Mouse (Mus musculus): ENCODE results near the gene Eif4e1b.

Gene Eif4e1b

GRCm38 (mm10) chr13:54783698-54784097 is at the start of gene Eif4e1b:
Gene Eif4e1b, plus strand, starts transcription at chr13:54783998.
- DNase-seq (ENCODE audit: low read depth), result no peak

GRCm38 (mm10) chr13:54736931-54737330 is 46.9 kb upstream of the Eif4e1b start:
- DNase-seq (ENCODE audit: low read depth), result no peak

- no peak for DNase-seq (ENCODE audit: low read depth)
These were observed 46.1 kb upstream of the Eif4e1b start for GRCm38 (mm10) chr13:54737488-54738212.

- DNase-seq (ENCODE audit: low read depth), result no peak
These were observed 45.6 kb upstream of the Eif4e1b start for GRCm38 (mm10) chr13:54738213-54738601.

GRCm38 (mm10) chr13:54746110-54746509 is 37.7 kb upstream of the Eif4e1b start:
- no peak for DNase-seq (ENCODE audit: low read depth)

- no peak for DNase-seq (ENCODE audit: low read depth)
These were observed 36.9 kb upstream of the Eif4e1b start for GRCm38 (mm10) chr13:54746896-54747295.

- no peak for DNase-seq (ENCODE audit: low read depth)
These were observed 35.6 kb upstream of the Eif4e1b start for GRCm38 (mm10) chr13:54748190-54748589.

GRCm38 (mm10) chr13:54748721-54749060 is 35.1 kb upstream of the Eif4e1b start:
- no peak for DNase-seq (ENCODE audit: low read depth)

GRCm38 (mm10) chr13:54749061-54749863 is 34.5 kb upstream of the Eif4e1b start:
- DNase-seq (ENCODE audit: low read depth), result peak; percentile 8

- peak; percentile 10 for DNase-seq (ENCODE audit: low read depth)
These were observed 33.9 kb upstream of the Eif4e1b start, which contains the start of gene Gprin1 for GRCm38 (mm10) chr13:54749864-54750411. Gene Gprin1, minus strand, starts transcription at chr13:54749874.

- peak; percentile 54 for DNase-seq (ENCODE audit: low read depth)
These were observed 33.1 kb upstream of the Eif4e1b start for GRCm38 (mm10) chr13:54750699-54751098.

GRCm38 (mm10) chr13:54752656-54753055 is 31.1 kb upstream of the Eif4e1b start:
- DNase-seq (ENCODE audit: low read depth), result no peak

GRCm38 (mm10) chr13:54753733-54754132 is 30.1 kb upstream of the Eif4e1b start:
- DNase-seq (ENCODE audit: low read depth), result no peak

GRCm38 (mm10) chr13:54754169-54755080 is 29.4 kb upstream of the Eif4e1b start:
- no peak for DNase-seq (ENCODE audit: low read depth)

- no peak for DNase-seq (ENCODE audit: low read depth)
These were observed 28.5 kb upstream of the Eif4e1b start for GRCm38 (mm10) chr13:54755201-54755830.

GRCm38 (mm10) chr13:54756156-54756712 is 27.6 kb upstream of the Eif4e1b start:
- no peak for DNase-seq (ENCODE audit: low read depth)

- DNase-seq (ENCODE audit: low read depth), result no peak
These were observed 26.5 kb upstream of the Eif4e1b start for GRCm38 (mm10) chr13:54757093-54757830.

GRCm38 (mm10) chr13:54758045-54758755 is 25.6 kb upstream of the Eif4e1b start:
- peak; percentile 71 for DNase-seq (ENCODE audit: low read depth)

- no peak for DNase-seq (ENCODE audit: low read depth)
These were observed 24.9 kb upstream of the Eif4e1b start for GRCm38 (mm10) chr13:54758756-54759470.
